Mouse (Mus musculus) lung, postnatal 4 days (tissue): ENCODE measurements around the gene Zmynd8.

ENCODE experiments used
- DNase-seq, 2 experiments: peaks; one replicate each; pipeline ENCODE4 v3.0.0; 2021

The Zmynd8 gene

DNA sequence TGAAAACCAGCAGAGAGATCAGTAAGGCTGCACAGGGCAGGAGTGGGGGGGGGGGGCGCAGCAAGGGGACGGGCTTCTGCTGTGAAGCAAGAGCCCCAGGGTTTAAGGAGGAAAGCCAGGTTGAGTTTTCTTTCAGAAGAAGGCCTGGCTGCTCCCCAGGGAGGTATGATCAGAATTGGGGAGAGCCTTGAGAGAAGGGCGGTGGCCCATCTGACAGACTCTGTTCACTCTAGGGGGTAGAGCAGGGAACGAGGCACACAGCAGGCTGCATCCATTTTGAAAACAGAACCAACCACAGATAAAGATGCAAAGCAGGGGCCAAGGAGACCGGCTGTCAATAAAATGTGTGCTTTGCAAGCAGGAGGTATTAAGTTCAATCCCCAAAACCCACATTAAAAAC is 158.4 kb downstream of the Zmynd8 start:
- DNase-seq, result no peak

DNA sequence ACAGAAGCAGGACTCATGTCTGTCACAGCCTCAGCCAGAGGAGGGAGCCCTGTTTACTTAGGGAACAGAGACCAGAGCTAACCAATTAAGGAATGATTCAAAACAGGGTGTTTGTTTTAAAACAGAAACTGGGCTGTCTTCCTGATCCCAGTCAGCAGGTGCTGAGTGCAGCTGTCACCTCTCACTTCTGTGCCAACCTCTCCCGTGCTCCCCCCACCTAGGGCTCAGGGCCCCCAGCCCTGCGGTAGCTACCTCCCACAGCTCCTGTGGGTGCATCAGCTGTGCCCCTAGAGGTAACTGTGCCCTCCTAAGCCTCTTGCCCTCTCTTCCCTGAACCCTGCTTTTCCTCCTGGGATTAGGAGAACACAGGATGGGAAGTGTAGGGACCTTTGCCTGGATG is 162.5 kb downstream of the Zmynd8 start:
- no peak for DNase-seq
